Mouse (Mus musculus) right cerebral cortex, postnatal 36 days (tissue): ENCODE measurements around the gene Gapdhs.
"Not testable (repeated sequence)": the region's sequence is repeated elsewhere in the genome, so short reads cannot be mapped to it uniquely, and the experiment has no call there.

Experiments
- DNase-seq, 2 experiments: peaks; one replicate each; pipeline ENCODE4 v3.0.0; 2022; ENCODE audit warnings: low spot score in 2 of 2, mixed read lengths in 1 of 2

Gene Gapdhs

GRCm38 (mm10) chr7:30747525-30748204, 4.2 kb upstream of the Gapdhs start:
- no peak for DNase-seq

DNA sequence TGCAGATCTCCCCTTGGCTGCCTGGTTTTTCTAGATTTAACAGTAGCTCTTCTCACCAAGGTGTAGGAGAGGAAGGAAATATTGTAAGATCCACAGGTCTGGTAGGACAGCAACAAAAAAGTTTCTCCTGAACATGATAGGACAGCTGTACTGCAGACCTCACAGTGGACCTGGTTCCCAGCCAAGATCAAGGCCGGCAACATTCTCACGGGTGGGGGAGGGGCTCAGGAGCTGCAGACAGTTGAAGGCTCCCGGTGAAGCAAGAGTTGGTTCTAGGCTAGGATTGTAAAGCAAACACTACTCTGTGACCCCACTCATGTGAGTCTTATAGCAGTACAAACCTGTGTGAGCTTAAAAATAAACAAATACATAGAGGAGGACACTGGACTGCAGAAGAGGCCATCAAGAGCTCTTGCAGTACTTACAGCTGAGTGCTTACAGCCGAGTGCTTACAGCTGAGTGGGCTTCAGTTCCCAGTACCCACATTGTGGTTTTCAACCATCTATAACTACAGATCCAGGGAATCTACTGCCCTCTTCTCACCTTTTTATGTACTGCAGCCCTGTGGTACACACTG, 629 bp upstream of the Gapdhs start:
- no peak for DNase-seq

GRCm38 (mm10) chr7:30742570-30742969, 911 bp downstream of the Gapdhs start:
- not testable (repeated sequence) for DNase-seq

DNA sequence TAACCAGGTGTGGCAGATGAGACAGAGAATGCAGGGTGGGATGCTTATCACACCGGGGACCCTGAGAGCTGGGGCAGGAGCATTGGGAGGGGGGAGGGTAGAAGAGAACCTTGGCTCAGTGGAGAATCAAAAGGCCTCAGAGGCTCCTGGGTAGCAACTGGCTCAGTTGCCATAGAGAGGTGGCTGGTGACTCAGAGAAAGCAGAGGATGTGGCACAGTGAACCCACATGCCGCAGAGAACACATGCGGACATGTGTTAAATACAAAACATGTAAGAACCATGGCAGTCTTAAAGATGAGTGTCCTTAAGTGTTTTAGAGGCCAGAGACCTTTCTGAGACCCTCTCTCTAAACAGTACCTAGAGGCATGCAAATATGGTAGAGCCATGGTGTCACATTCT, 7.3 kb downstream of the Gapdhs start:
- no peak for DNase-seq

- DNase-seq = not testable (repeated sequence)
Observed at GRCm38 (mm10) chr7:30730064-30730722, 13.3 kb downstream of the Gapdhs start.

- DNase-seq = peak; percentile 94 to 95
Observed at GRCm38 (mm10) chr7:30729396-30730063, 14.0 kb downstream of the Gapdhs start, which contains the start of gene Tmem147. Gene Tmem147 (minus strand): TSS chr7:30729540.

DNA sequence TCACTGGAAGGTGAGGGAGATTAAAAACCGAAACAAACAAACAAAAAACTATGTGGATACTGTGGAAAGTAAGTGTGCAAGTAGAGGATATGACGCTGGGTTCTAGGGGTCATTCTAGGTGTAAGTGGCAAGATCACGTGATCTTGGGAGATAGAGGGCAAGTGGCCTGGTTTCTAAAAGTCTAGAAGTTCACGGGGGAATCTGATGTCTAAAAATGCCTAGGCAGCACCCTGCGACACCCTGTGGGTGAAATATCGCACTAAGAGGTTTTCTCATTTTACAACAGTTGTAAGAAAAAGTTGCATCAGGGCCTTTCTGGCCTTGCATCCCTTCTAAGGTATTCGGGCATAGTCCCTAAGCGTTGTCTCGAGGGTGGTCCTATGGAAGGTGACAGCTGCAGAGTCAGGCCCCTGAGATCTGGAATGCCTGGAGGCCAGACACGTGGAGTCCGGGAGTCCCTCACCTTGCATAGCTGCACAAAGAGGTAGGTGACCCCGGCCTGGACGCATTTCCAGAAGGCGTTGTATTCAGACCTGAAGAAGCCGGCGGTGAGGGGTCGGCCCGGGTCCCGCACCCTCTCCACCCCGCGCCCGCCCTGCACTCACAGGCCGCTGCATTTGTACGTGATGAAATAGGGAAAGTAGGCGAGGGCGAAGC, 14.6 kb downstream of the Gapdhs start:
- DNase-seq = no peak

DNA sequence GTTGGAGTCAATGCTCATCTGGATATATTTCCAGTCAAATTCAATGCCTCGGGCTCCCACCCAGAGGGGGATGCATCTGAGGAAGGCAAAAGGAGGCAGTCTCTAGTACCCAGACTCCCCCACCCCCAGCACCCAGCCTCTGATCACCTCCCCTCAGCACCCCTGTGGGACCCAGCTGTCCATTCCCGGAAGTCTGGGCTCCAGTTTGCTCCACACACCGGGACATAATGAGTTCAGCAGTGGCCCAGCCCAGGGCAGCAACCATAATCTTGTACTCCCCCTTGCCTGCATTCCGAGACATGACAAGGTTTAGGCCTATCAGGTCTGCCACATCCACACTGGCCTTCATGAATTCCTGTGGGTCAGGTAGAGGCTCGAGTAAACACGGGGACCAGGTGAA, 15.3 kb downstream of the Gapdhs start:
- no peak for DNase-seq

DNA sequence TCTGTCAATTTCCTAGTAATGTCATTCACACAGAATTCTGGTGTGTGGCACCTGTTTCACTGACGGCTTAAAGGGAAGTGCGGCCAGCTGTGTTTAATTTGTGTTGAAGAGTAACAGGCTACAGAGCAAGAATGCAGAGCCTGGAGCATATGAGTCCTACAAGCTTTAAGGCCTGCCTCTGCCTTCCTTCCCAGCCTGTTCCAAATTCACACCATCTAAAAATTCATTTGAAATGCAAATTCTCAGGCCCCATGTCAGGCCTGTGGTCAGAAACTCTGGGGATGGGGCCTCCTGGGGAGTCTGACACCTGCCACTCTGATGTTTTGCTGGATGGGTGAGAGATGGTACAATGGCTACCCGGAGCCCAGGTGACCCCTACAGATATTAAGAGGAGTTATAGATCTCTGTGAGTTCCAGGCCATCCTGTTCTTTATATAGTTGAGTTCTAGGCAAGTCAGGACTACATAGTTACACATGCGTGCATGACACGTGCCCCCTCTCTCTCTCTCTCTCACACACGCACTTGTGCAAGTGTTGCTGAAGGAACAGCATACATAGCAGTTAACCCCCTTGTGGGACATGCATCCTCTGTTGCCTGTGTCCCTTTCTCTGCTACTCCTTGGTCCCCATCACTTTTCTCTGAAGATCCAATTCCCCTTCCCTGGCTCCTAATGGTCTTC, 20.1 kb downstream of the Gapdhs start:
- no peak for DNase-seq

GRCm38 (mm10) chr7:30721286-30721685, 22.2 kb downstream of the Gapdhs start:
- no peak for DNase-seq

- no peak for DNase-seq
Observed at GRCm38 (mm10) chr7:30719669-30720068, 23.8 kb downstream of the Gapdhs start.

DNA sequence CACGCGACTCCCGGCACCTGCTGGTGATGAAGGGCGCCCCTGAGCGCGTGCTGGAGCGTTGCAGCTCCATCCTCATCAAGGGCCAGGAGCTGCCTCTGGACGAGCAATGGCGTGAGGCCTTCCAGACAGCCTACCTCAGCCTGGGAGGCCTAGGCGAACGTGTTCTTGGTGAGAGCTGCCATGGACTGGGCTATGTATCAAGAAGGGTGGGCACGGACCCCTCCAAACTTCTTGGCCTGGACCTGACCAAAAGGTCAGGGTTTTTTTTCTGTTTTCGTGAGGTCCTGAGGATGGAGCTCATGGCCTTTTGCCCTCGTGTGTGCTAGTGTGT, 25.8 kb downstream of the Gapdhs start:
- no peak for DNase-seq

DNA sequence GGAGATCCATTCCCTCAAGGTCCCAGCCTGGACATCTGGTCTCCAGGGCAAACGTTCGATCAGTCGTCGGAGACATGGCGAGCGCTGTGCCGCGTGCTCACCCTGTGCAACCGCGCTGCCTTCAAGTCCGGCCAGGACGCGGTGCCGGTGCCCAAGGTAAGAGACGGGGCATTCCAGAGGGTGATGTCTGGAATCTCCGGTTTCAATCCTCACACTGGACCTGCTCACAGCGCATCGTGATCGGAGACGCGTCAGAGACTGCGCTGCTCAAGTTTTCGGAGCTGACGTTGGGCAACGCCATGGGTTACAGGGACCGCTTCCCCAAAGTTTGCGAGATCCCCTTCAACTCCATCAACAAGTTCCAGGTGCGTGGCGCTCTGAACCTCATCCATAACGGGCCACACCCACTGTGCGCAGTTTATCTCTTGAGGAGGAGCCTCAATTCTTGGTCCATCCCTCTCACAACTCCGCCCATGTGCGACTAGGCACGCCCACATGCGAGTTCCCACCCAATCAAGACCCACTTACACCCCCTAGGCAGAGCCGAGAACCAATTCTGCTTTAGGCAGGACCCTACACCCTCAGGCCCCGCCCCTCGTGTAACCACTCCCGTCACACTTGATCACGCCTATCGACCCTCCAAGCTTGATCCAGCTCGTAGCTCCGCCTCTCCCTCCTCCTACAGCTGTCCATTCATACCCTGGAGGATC, 26.3 kb downstream of the Gapdhs start:
- DNase-seq = peak; percentile 32 to 33

- DNase-seq = no peak
Observed at GRCm38 (mm10) chr7:30711942-30712341, 31.5 kb downstream of the Gapdhs start, which contains the start of gene Atp4a. Gene Atp4a (plus strand): TSS chr7:30712209.

DNA sequence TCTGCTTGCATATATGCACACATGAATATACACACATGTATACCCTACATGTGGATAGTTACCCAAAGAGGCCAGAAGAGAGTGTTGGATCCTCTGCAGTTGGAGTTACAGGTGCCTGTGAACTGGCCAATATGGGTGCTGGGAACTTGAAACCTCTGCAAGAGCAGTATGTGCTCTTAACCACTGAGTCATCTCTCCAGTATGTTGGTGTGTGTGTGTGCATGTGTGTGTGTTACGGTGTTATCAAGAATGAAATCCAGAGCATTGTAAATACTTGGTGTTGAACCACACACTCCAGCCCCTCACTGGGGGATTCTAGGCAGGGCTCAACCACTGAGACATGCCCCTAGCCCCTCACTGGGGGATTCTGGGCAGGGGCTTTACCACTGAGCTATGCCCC, 36.0 kb downstream of the Gapdhs start:
- no peak for DNase-seq

- DNase-seq = no peak
Observed at GRCm38 (mm10) chr7:30706214-30706882, 37.1 kb downstream of the Gapdhs start.

GRCm38 (mm10) chr7:30698589-30698988, 44.9 kb downstream of the Gapdhs start, which contains the start of gene 2200002J24Rik:
Gene 2200002J24Rik (plus strand): TSS chr7:30698926.
- DNase-seq = no peak

DNA sequence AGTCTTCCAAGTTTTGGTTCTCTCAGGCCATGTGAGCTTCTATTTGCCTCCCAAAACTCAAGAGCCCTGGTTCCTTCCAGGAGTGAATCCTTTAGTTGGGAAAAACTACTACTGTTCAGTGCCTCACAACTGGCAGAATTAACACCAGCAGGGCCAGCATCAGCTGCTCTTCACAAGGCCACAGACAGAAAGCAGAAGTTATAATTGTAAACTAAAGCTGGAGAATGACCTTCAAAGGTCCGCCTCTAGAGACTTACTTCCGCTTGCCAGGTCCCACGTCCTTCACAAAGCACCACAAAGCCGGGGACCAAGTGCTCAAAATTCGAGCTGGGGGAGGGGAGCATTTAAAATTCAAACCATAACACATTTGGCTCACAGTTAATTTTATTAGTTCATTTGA, 45.4 kb downstream of the Gapdhs start:
- no peak for DNase-seq

GRCm38 (mm10) chr7:30688325-30688724, 55.2 kb downstream of the Gapdhs start:
- no peak for DNase-seq

GRCm38 (mm10) chr7:30683425-30683824, 60.1 kb downstream of the Gapdhs start:
- no peak for DNase-seq
